Mouse (Mus musculus): ENCODE data around the gene Mertk. TPM values are rescaled to one million over a fixed set of nuclear protein-coding genes. Genes with fewer than 3 reads are reported as not detected.

The Mertk gene
- polyA plus RNA-seq, 1 experiment from 2014 or later, result 4.9 TPM

DNA sequence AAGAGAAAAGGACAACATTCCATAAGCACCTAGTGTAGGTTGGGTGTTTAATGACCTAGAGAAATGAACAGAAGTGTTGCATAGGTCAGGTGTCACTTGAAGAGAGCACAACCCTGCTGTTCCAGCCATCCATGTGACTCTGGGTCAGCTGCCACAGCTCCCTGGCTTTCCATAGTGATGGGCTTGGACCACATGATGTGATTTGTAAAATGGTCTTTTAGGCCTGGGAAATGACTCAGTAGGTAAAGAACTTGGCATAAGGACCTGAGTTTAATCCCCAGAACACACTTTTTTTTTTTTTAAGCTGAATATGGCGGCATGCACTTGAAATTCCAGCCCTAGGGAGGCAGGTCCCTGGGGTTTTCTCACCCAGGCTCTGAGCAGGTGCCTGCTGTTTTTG is 33.2 kb downstream of the Mertk start:
- no peak overlapping the region for H3K4me3 ChIP-seq (ENCODE audit: control insufficient read depth in 1 of 2, insufficient read depth in 1 of 2, low read depth in 1 of 2, low read length in 2 of 2)
- 0 out of 2 replicates have a peak, but pooled peaks cover 6% of the 10 kb centered on the region for H3K36me3 ChIP-seq (ENCODE audit: control insufficient read depth, insufficient read depth, low read length)
- no peak overlapping the region for H3K4me2 ChIP-seq (ENCODE audit: low read length)
- no peaks in the 10 kb centered on the region for H3K27me3 ChIP-seq (ENCODE audit: control insufficient read depth, insufficient read depth, low read length)
- H3K9ac ChIP-seq (ENCODE audit: low read length), result no peak overlapping the region
- no peak for ATAC-seq (ENCODE audit: insufficient number of reproducible peaks, insufficient read depth, low FRiP score, low read depth)
- H3K4me1 ChIP-seq (ENCODE audit: control insufficient read depth in 2 of 2, insufficient read depth in 2 of 2, low read length in 2 of 2), result peaks cover 7 to 12% of the 10 kb centered on the region in 2 experiments
- H3K27ac ChIP-seq (replicated peaks in 1 of 2; ENCODE audit: control insufficient read depth in 1 of 2, insufficient read depth in 1 of 2, low read depth in 2 of 2, low read length in 2 of 2), result no peak overlapping the region
- 75% methylated on average over 1 of the region's 1 CpGs for WGBS
- no peaks in the 10 kb centered on the region for H3K9me3 ChIP-seq (ENCODE audit: control insufficient read depth, low read length)

DNA sequence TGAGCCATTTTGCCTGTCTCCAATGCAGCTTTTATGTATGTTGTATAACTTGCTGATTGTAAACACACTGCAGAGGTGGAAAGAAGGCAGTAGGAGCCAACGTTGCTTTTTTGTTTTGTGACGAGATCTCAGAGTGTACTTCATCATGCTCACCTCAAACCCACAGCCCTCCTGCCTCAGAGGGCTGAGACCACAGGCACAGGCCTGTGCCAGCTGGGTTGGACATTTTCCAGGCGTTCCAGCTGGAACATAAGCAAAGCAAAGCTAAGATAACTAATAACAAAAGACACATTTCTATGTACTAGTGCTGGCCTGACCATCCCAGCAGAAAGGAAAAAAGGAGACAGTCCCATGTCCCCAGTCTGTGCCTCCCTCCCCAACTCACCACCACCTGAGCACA is 36.3 kb downstream of the Mertk start:
- Histone ChIP-seq H3K4me3 (ENCODE audit: control insufficient read depth in 1 of 2, insufficient read depth in 1 of 2, low read depth in 1 of 2, low read length in 2 of 2) (no peak overlapping the region), H3K4me2 (ENCODE audit: low read length) (no peak overlapping the region), H3K27me3 (ENCODE audit: control insufficient read depth, insufficient read depth, low read length) (no peaks in the 10 kb centered on the region), H3K27ac (replicated peaks in 1 of 2; ENCODE audit: control insufficient read depth in 1 of 2, insufficient read depth in 1 of 2, low read depth in 2 of 2, low read length in 2 of 2) (peak overlapping the region in 1 of 2 experiments; percentile 47; a peak in 1 of 4 replicates), H3K4me1 (ENCODE audit: control insufficient read depth in 2 of 2, insufficient read depth in 2 of 2, low read length in 2 of 2) (peaks cover 2 to 6% of the 10 kb centered on the region in 2 experiments; a peak in 3 of 4 replicates), H3K9me3 (ENCODE audit: control insufficient read depth, low read length) (no peaks in the 10 kb centered on the region), H3K9ac (ENCODE audit: low read length) (no peak overlapping the region; the same call in 1 of the 2 replicates), H3K36me3 (ENCODE audit: control insufficient read depth, insufficient read depth, low read length) (peaks cover 6% of the 10 kb centered on the region; the same call in 1 of the 2 replicates)
- 39% methylated on average over 3 of the region's 3 CpGs for WGBS
- ATAC-seq (ENCODE audit: insufficient number of reproducible peaks, insufficient read depth, low FRiP score, low read depth), result no peak

GRCm38 (mm10) chr2:128737051-128737450 is 38.3 kb downstream of the Mertk start:
- Histone ChIP-seq H3K4me1 (ENCODE audit: control insufficient read depth in 2 of 2, insufficient read depth in 2 of 2, low read length in 2 of 2) (peaks cover 2 to 6% of the 10 kb centered on the region in 2 experiments; a peak in 3 of 4 replicates), H3K9me3 (ENCODE audit: control insufficient read depth, low read length) (no peaks in the 10 kb centered on the region), H3K9ac (ENCODE audit: low read length) (no peak overlapping the region), H3K4me3 (ENCODE audit: control insufficient read depth in 1 of 2, insufficient read depth in 1 of 2, low read depth in 1 of 2, low read length in 2 of 2) (no peak overlapping the region), H3K4me2 (ENCODE audit: low read length) (no peak overlapping the region), H3K27me3 (ENCODE audit: control insufficient read depth, insufficient read depth, low read length) (no peaks in the 10 kb centered on the region), H3K36me3 (ENCODE audit: control insufficient read depth, insufficient read depth, low read length) (peaks cover 6% of the 10 kb centered on the region; the same call in 1 of the 2 replicates), H3K27ac (replicated peaks in 1 of 2; ENCODE audit: control insufficient read depth in 1 of 2, insufficient read depth in 1 of 2, low read depth in 2 of 2, low read length in 2 of 2) (no peak overlapping the region)
- ATAC-seq (ENCODE audit: insufficient number of reproducible peaks, insufficient read depth, low FRiP score, low read depth), result no peak
- WGBS, result 91% methylated on average over 2 of the region's 2 CpGs

GRCm38 (mm10) chr2:128737796-128738195 is 39.0 kb downstream of the Mertk start:
- 79% methylated on average over 4 of the region's 4 CpGs for WGBS
- no peaks in the 10 kb centered on the region for H3K9me3 ChIP-seq (ENCODE audit: control insufficient read depth, low read length)
- no peak overlapping the region for H3K9ac ChIP-seq (ENCODE audit: low read length)
- peaks cover 2 to 6% of the 10 kb centered on the region in 2 experiments; a peak in 3 of 4 replicates for H3K4me1 ChIP-seq (ENCODE audit: control insufficient read depth in 2 of 2, insufficient read depth in 2 of 2, low read length in 2 of 2)
- no peak overlapping the region for H3K4me3 ChIP-seq (ENCODE audit: control insufficient read depth in 1 of 2, insufficient read depth in 1 of 2, low read depth in 1 of 2, low read length in 2 of 2)
- H3K36me3 ChIP-seq (ENCODE audit: control insufficient read depth, insufficient read depth, low read length), result peaks cover 6% of the 10 kb centered on the region; the same call in 1 of the 2 replicates
- ATAC-seq (ENCODE audit: insufficient number of reproducible peaks, insufficient read depth, low FRiP score, low read depth), result no peak
- H3K4me2 ChIP-seq (ENCODE audit: low read length), result no peak overlapping the region
- H3K27me3 ChIP-seq (ENCODE audit: control insufficient read depth, insufficient read depth, low read length), result no peaks in the 10 kb centered on the region
- H3K27ac ChIP-seq (replicated peaks in 1 of 2; ENCODE audit: control insufficient read depth in 1 of 2, insufficient read depth in 1 of 2, low read depth in 2 of 2, low read length in 2 of 2), result no peak overlapping the region

- no peaks in the 10 kb centered on the region for H3K9me3 ChIP-seq (ENCODE audit: control insufficient read depth, low read length)
Measured at GRCm38 (mm10) chr2:128738725-128739258, 40.0 kb downstream of the Mertk start.

DNA sequence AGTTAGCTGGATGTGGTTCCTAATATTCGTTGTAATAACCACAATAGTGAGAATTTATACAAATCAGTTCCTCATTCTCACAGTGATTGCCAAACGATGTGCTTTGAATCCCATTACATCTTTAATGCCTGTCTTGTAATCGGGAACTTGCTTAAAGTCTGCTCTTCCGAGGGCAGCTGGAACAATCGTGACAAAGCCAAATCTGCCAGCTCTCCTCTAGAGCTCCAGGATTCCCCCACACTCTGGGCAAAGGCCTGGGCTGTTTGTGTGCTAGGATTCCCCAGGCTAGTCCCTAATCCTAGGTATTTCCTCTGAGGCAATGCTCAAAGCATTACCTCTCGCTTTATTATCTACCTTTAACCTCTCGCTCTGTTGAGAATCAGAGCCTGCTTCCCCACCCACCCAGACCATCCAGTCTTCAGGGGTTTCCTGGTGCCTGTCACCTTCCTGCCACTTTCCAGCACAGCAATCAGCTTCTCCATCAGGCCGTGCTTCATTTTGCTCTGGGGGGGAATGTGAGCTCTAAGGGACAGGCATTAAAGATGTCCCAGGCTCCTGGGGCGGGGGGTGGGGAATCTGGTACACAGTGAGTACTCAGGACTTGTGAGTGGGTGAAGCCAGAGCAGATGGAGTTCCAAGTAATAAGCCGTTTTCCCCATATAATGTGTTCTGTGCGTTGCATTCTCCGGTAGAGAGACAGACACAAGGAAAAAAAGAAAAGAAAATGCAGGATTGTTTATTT is 47.3 kb downstream of the Mertk start:
- Histone ChIP-seq H3K4me3 (ENCODE audit: control insufficient read depth in 1 of 2, insufficient read depth in 1 of 2, low read depth in 1 of 2, low read length in 2 of 2) (no peak overlapping the region), H3K36me3 (ENCODE audit: control insufficient read depth, insufficient read depth, low read length) (no peaks in the 10 kb centered on the region), H3K4me1 (ENCODE audit: control insufficient read depth in 2 of 2, insufficient read depth in 2 of 2, low read length in 2 of 2) (peaks cover 24 to 29% of the 10 kb centered on the region in 2 experiments), H3K9ac (ENCODE audit: low read length) (no peak overlapping the region), H3K27me3 (ENCODE audit: control insufficient read depth, insufficient read depth, low read length) (no peaks in the 10 kb centered on the region), H3K27ac (replicated peaks in 1 of 2; ENCODE audit: control insufficient read depth in 1 of 2, insufficient read depth in 1 of 2, low read depth in 2 of 2, low read length in 2 of 2) (0 out of 4 replicates have a peak overlapping the region, but pooled peaks of 1 of the 2 experiments have one; percentile 12), H3K9me3 (ENCODE audit: control insufficient read depth, low read length) (no peaks in the 10 kb centered on the region), H3K4me2 (ENCODE audit: low read length) (no peak overlapping the region)
- ATAC-seq (ENCODE audit: insufficient number of reproducible peaks, insufficient read depth, low FRiP score, low read depth), result no peak
- WGBS, result 52% methylated on average over 12 of the region's 12 CpGs

More at GRCm38 (mm10) chr2:128738725-128739258, 40.0 kb downstream of the Mertk start:
- Histone ChIP-seq H3K4me1 (ENCODE audit: control insufficient read depth in 2 of 2, insufficient read depth in 2 of 2, low read length in 2 of 2) (peaks cover 12 to 15% of the 10 kb centered on the region in 2 experiments), H3K9ac (ENCODE audit: low read length) (no peak overlapping the region), H3K36me3 (ENCODE audit: control insufficient read depth, insufficient read depth, low read length) (peaks cover 6% of the 10 kb centered on the region; the same call in 1 of the 2 replicates), H3K27me3 (ENCODE audit: control insufficient read depth, insufficient read depth, low read length) (no peaks in the 10 kb centered on the region), H3K27ac (replicated peaks in 1 of 2; ENCODE audit: control insufficient read depth in 1 of 2, insufficient read depth in 1 of 2, low read depth in 2 of 2, low read length in 2 of 2) (no peak overlapping the region), H3K4me3 (ENCODE audit: control insufficient read depth in 1 of 2, insufficient read depth in 1 of 2, low read depth in 1 of 2, low read length in 2 of 2) (no peak overlapping the region), H3K4me2 (ENCODE audit: low read length) (no peak overlapping the region)
- WGBS, result 88% methylated on average over 10 of the region's 10 CpGs
- ATAC-seq (ENCODE audit: insufficient number of reproducible peaks, insufficient read depth, low FRiP score, low read depth), result no peak

- H3K9me3 ChIP-seq (ENCODE audit: control insufficient read depth, low read length), result no peaks in the 10 kb centered on the region
- H3K27ac ChIP-seq (replicated peaks in 1 of 2; ENCODE audit: control insufficient read depth in 1 of 2, insufficient read depth in 1 of 2, low read depth in 2 of 2, low read length in 2 of 2), result peak overlapping the region; percentile 29 to 47
- H3K27me3 ChIP-seq (ENCODE audit: control insufficient read depth, insufficient read depth, low read length), result no peaks in the 10 kb centered on the region
- peaks cover 24 to 33% of the 10 kb centered on the region in 2 experiments for H3K4me1 ChIP-seq (ENCODE audit: control insufficient read depth in 2 of 2, insufficient read depth in 2 of 2, low read length in 2 of 2)
- H3K4me3 ChIP-seq (ENCODE audit: control insufficient read depth in 1 of 2, insufficient read depth in 1 of 2, low read depth in 1 of 2, low read length in 2 of 2), result no peak overlapping the region
- no peak overlapping the region for H3K4me2 ChIP-seq (ENCODE audit: low read length)
- no peaks in the 10 kb centered on the region for H3K36me3 ChIP-seq (ENCODE audit: control insufficient read depth, insufficient read depth, low read length)
- H3K9ac ChIP-seq (ENCODE audit: low read length), result no peak overlapping the region
- 58% methylated on average over 5 of the region's 5 CpGs for WGBS
- ATAC-seq (ENCODE audit: insufficient number of reproducible peaks, insufficient read depth, low FRiP score, low read depth), result no peak
Measured at GRCm38 (mm10) chr2:128746621-128747151, 47.9 kb downstream of the Mertk start.

Measured in heart, embryonic 14.5 days (tissue).